Mouse (Mus musculus) CD4-positive, CD25-positive, alpha-beta regulatory T cell, adult 4 months (primary cell): ENCODE data around the gene Smchd1. TPM values are rescaled to one million over a fixed set of nuclear protein-coding genes. Genes with fewer than 3 reads are reported as not detected.
A peak's percentile ranks its signal among the peaks of the same experiment; 100 is the strongest.

Experiments
- ATAC-seq: one replicate; pipeline ENCODE4 v1.8.0; 2017
- polyA plus RNA-seq, 2 experiments: library from polyadenylated mRNA; unstranded; fragments of 100-300 nt; shearing (Covaris generic); gene quantifications; one replicate each; pipeline ENCODE4 v1.2.1; 2017

Gene Smchd1
- polyA plus RNA-seq, result 10 to 100 TPM; 84.5 TPM

GRCm38 (mm10) chr17:71474762-71475704 is at the start of gene Smchd1:
Gene Smchd1, minus strand, starts transcription at chr17:71475343.
- ATAC-seq, result peak; percentile 74

- no peak for ATAC-seq
Measured at GRCm38 (mm10) chr17:71510297-71510696, 35.2 kb upstream of the Smchd1 start.

- no peak for ATAC-seq
Measured at GRCm38 (mm10) chr17:71506832-71507231, 31.7 kb upstream of the Smchd1 start.

DNA sequence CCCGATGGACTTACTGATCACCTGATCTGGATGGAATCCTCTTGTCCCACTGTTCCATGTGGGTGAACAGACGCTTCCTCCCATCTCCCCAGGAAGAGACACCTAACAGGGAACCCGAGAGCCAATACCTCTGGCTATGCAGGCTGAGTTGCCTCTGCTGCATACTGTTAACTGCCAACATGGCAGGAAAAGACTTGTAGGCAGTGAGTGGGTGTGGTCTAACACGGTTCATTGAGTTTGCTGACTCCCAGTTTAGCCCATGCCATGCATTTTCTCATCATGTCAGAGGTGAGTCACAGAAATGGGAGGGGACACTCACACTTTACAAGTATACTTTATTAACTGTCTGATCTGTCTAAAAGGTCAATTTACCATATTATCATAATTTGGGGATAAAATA is 20.6 kb upstream of the Smchd1 start:
- no peak for ATAC-seq

- ATAC-seq, result peak; percentile 3
Measured at GRCm38 (mm10) chr17:71491332-71491686, 16.2 kb upstream of the Smchd1 start.

- peak; percentile 77 for ATAC-seq
Measured at GRCm38 (mm10) chr17:71490666-71491331, 15.7 kb upstream of the Smchd1 start.

GRCm38 (mm10) chr17:71489703-71490461 is 14.7 kb upstream of the Smchd1 start:
- ATAC-seq, result no peak

GRCm38 (mm10) chr17:71486231-71486851 is 11.2 kb upstream of the Smchd1 start:
- ATAC-seq, result peak; percentile 66

DNA sequence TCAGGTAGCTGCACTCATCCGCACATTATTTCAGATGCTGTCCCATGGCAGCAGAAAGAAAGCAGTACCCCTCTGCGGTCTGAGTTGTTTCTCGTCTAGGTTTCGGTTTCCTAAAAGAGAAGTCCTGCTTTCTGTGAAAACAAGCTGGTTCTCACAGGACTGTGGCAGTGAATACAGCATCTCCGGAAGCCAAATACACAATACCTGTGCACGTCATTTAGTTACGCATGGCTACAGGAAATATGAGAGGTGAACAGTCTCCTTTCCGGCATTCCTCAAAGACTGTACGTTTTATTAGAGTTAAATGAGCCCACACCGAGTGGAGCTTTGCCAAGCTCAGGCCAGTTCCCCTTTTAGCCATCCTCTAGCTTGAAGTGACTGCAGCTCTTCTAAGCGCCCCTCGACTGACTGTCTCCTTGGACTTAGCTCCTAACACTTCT is 10.7 kb upstream of the Smchd1 start:
- ATAC-seq, result peak; percentile 84

GRCm38 (mm10) chr17:71484711-71485110 is 9.6 kb upstream of the Smchd1 start:
- no peak for ATAC-seq

- no peak for ATAC-seq
Measured at GRCm38 (mm10) chr17:71483418-71484060, 8.4 kb upstream of the Smchd1 start.

- ATAC-seq, result peak; percentile 27
Measured at GRCm38 (mm10) chr17:71479381-71479901, 4.3 kb upstream of the Smchd1 start.

- ATAC-seq, result no peak
Measured at GRCm38 (mm10) chr17:71477481-71477880, 2.3 kb upstream of the Smchd1 start.

- ATAC-seq, result no peak
Measured at GRCm38 (mm10) chr17:71476346-71477020, 1.3 kb upstream of the Smchd1 start.

GRCm38 (mm10) chr17:71475705-71476089 is 554 bp upstream of the Smchd1 start:
- ATAC-seq, result peak; percentile 40

- no peak for ATAC-seq
Measured at GRCm38 (mm10) chr17:71474128-71474527, 1.0 kb downstream of the Smchd1 start.

GRCm38 (mm10) chr17:71471261-71471660 is 3.9 kb downstream of the Smchd1 start:
- no peak for ATAC-seq

DNA sequence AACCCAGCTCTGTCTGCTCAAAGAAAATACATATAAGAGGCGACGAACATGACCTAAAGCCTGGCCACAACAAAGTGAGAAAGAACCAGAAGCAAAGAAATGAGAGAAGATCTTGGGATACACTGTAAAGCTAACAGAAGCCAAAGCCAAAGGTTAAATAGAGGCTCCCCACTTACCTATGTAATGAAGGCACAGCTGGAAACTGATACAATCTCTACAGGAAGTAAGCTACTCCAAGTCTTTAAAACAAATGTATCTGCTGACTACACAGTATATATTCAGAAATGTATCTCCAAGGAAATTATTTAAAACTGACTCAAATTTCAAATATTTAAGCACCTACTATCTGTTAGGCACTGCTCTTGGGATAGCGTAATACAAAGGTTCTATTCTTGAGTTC is 14.8 kb downstream of the Smchd1 start:
- peak; percentile 72 for ATAC-seq

DNA sequence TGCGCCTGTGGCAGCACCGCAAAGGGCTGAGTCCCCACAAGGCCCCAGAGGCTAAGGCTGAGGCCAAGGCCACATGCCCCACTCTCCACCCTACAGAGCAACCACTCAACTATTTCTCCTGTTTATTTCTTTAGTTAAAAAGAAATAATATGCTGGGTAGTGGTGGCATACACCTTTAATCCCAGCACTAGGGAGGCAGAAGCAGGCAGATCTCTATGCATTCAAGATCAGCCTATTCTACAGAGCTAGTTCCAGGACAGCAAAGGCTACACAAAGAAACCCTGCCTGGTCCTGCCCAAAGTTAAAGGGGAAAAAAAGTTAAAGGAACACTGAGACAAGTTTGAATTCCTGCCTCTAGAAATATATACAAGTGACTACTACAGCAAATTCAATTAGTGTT is 15.3 kb downstream of the Smchd1 start, which contains the start of gene Gm4707:
Gm4707 (minus strand) TSS at position 101 of the 400 bp plus-strand sequence.
- no peak for ATAC-seq

DNA sequence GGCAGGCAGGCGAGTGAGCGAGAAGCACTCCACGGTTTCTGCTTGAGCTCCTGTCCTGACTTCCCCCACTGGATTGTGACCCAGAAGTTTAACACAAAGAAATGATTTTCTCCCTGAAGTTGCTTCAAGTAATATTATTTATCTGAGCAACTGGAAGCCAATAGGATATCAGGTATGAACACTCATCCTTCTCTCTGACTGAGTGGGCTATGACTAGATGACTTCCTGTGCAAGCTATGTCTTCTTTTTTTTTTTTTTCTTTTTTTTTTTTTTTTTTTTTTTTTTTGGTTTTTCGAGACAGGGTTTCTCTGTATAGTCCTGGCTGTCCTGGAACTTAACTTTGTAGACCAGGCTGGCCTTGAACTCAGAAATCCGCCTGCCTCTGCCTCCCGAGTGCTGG is 17.8 kb downstream of the Smchd1 start:
- ATAC-seq, result peak; percentile 70

DNA sequence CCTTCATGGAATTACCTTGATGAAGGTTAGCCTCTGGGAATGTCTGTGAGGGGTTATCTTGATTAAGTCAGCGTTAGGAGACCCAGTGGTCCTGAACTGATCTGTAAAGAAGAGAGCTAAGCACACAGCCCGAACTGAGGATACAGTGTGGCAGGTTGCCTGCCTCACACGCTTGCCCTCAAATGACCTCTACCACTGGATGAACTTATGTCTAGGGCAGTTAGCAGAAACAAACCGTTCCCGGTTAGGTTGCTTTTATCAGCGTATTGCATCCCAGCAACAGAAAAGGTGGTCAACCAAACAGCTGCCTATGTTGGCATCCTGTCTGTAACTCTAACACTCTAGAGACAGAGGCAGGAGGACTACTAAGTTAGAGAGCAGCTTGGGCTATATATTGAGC is 30.0 kb downstream of the Smchd1 start:
- no peak for ATAC-seq
